Mouse (Mus musculus): ENCODE measurements around the gene Zcchc2. TPM values are rescaled to one million over a fixed set of nuclear protein-coding genes. Genes with fewer than 3 reads are reported as not detected.

Zcchc2 gene
- total and polyA plus RNA-seq, 3 experiments, result 6.8 to 12.6 (median 7.8) TPM

GRCm38 (mm10) chr1:106030331-106030730, 40.1 kb downstream of the Zcchc2 start:
- Histone ChIP-seq H3K36me3 (replicated peaks in 1 of 2; ENCODE audit: control insufficient read depth in 1 of 2, insufficient read depth in 1 of 2, low read length in 1 of 2) (peaks cover 39 to 85% of the 10 kb centered on the region in 2 experiments), H3K27ac (ENCODE audit: insufficient read depth, low read depth) (no peak overlapping the region), H3K4me3 (replicated peaks in 1 of 3; ENCODE audit: low read depth in 2 of 3, low read length in 2 of 3, poor library complexity in 1 of 3) (peak overlapping the region in 1 of 3 experiments; percentile 20), H3K4me2 (ENCODE audit: insufficient read depth, low read depth, poor library complexity, severe bottlenecking) (no peak overlapping the region), H3K4me1 (ENCODE audit: control insufficient read depth in 1 of 2, insufficient read depth in 2 of 2) (peaks cover 13 to 53% of the 10 kb centered on the region in 2 experiments), H3K9me3 (replicated peaks; ENCODE audit: low read length) (no peaks in the 10 kb centered on the region), H3K9ac (ENCODE audit: insufficient read depth, low read depth) (no peak overlapping the region), H3K27me3 (replicated peaks) (no peaks in the 10 kb centered on the region), H3K79me2 (replicated peaks; ENCODE audit: control insufficient read depth, extremely low read depth, insufficient read depth, poor library complexity, severe bottlenecking) (no peaks in the 10 kb centered on the region)
- TF ChIP-seq ZKSCAN1 (IDR thresholded peaks at IDR 0.05; ENCODE audit: borderline replicate concordance, low read depth, low read length) (no peak), ZMIZ1 (IDR thresholded peaks at IDR 0.05; ENCODE audit: low read depth, low read length) (no peak), TCF12 (IDR thresholded peaks at IDR 0.05; ENCODE audit: low read depth, low read length) (no peak), CHD2 (IDR thresholded peaks at IDR 0.05; ENCODE audit: low read length) (no peak), IRF4 (IDR thresholded peaks at IDR 0.05; ENCODE audit: low read depth, low read length) (no peak), POLR2AphosphoS2 (IDR thresholded peaks at IDR 0.05; ENCODE audit: low read depth, low read length) (no peak), CHD1 (IDR thresholded peaks at IDR 0.05; ENCODE audit: low read depth, low read length) (no peak), E2F4 (IDR thresholded peaks at IDR 0.05; ENCODE audit: insufficient replicate concordance, low read depth, low read length) (no peak), UBTF (IDR thresholded peaks at IDR 0.05; ENCODE audit: low read depth, low read length) (no peak), EP300 (IDR thresholded peaks at IDR 0.05; ENCODE audit: low read length) (no peak), MAX (IDR thresholded peaks at IDR 0.05; ENCODE audit: low read length) (no peak), RCOR1 (conservative IDR thresholded peaks at IDR 0.05; ENCODE audit: low read depth, low read length) (no peak)
- dilution Hi-C loops (cut with MboI; ENCODE audit: extremely low pct_ligation_motif_present, extremely low pct_unique_long_range_greater_than_20kb, low sequenced_read_pairs), result no loop called here
- in situ Hi-C loops (cut with MboI; ENCODE audit: low pct_ligation_motif_present, low pct_unique_long_range_greater_than_20kb, low sequenced_read_pairs), result no loop called here
- peak; percentile 36 for DNase-seq (ENCODE audit: extremely low read depth)

- TF ChIP-seq TCF12 (IDR thresholded peaks at IDR 0.05; ENCODE audit: low read depth, low read length) (no peak), EP300 (IDR thresholded peaks at IDR 0.05; ENCODE audit: low read length) (peak; percentile 13; the same call in 1 of the 2 replicates)
- H3K9me3 ChIP-seq (replicated peaks; ENCODE audit: low read length), result no peaks in the 10 kb centered on the region
These were observed 40.7 kb downstream of the Zcchc2 start for GRCm38 (mm10) chr1:106030886-106031285.

GRCm38 (mm10) chr1:106031908-106032307, 41.7 kb downstream of the Zcchc2 start:
- in situ Hi-C loops (cut with MboI; ENCODE audit: low pct_ligation_motif_present, low pct_unique_long_range_greater_than_20kb, low sequenced_read_pairs) (no loop called here), dilution Hi-C loops (cut with MboI; ENCODE audit: extremely low pct_ligation_motif_present, extremely low pct_unique_long_range_greater_than_20kb, low sequenced_read_pairs) (no loop called here)
- H3K36me3 ChIP-seq (replicated peaks in 1 of 2; ENCODE audit: control insufficient read depth in 1 of 2, insufficient read depth in 1 of 2, low read length in 1 of 2), result peaks cover 33 to 76% of the 10 kb centered on the region in 2 experiments
- H3K27me3 ChIP-seq (replicated peaks), result no peaks in the 10 kb centered on the region
- H3K9ac ChIP-seq (ENCODE audit: insufficient read depth, low read depth), result no peak overlapping the region
- no peaks in the 10 kb centered on the region for H3K9me3 ChIP-seq (replicated peaks; ENCODE audit: low read length)
- H3K4me2 ChIP-seq (ENCODE audit: insufficient read depth, low read depth, poor library complexity, severe bottlenecking), result no peak overlapping the region
- no peak overlapping the region for H3K4me3 ChIP-seq (replicated peaks in 1 of 3; ENCODE audit: low read depth in 2 of 3, low read length in 2 of 3, poor library complexity in 1 of 3)
- H3K27ac ChIP-seq (ENCODE audit: insufficient read depth, low read depth), result no peak overlapping the region
- H3K4me1 ChIP-seq (ENCODE audit: control insufficient read depth in 1 of 2, insufficient read depth in 2 of 2), result peaks cover 13 to 63% of the 10 kb centered on the region in 2 experiments
- peak; percentile 47 for DNase-seq (ENCODE audit: extremely low read depth)
- H3K79me2 ChIP-seq (replicated peaks; ENCODE audit: control insufficient read depth, extremely low read depth, insufficient read depth, poor library complexity, severe bottlenecking), result no peaks in the 10 kb centered on the region
- TF ChIP-seq USF2 (conservative IDR thresholded peaks at IDR 0.05; ENCODE audit: low read depth, low read length) (no peak), SMC3 (IDR thresholded peaks at IDR 0.05; ENCODE audit: low read depth, low read length) (no peak), ZMIZ1 (IDR thresholded peaks at IDR 0.05; ENCODE audit: low read depth, low read length) (no peak), USF1 (IDR thresholded peaks at IDR 0.05; ENCODE audit: low read depth, low read length) (no peak), ZNF384 (IDR thresholded peaks at IDR 0.05; ENCODE audit: low read depth, low read length) (no peak), UBTF (IDR thresholded peaks at IDR 0.05; ENCODE audit: low read depth, low read length) (no peak), JUN (IDR thresholded peaks at IDR 0.05; ENCODE audit: insufficient read depth, low read depth, low read length) (no peak), MAFK (IDR thresholded peaks at IDR 0.05; ENCODE audit: insufficient replicate concordance, low read length) (no peak), SIN3A (IDR thresholded peaks at IDR 0.05; ENCODE audit: low read length) (no peak), HCFC1 (IDR thresholded peaks at IDR 0.05; ENCODE audit: low read depth, low read length) (no peak), MEF2A (IDR thresholded peaks at IDR 0.05; ENCODE audit: borderline replicate concordance, low read depth, low read length) (no peak), JUND (conservative IDR thresholded peaks at IDR 0.05; ENCODE audit: low read depth, low read length) (no peak), CHD1 (IDR thresholded peaks at IDR 0.05; ENCODE audit: low read depth, low read length) (no peak), MYC (IDR thresholded peaks at IDR 0.05; ENCODE audit: low read depth, low read length) (no peak), GABPA (IDR thresholded peaks at IDR 0.05; ENCODE audit: insufficient replicate concordance, low read depth, low read length) (no peak), RAD21 (IDR thresholded peaks at IDR 0.05; ENCODE audit: low read depth, low read length) (no peak), MAZ (IDR thresholded peaks at IDR 0.05; ENCODE audit: low read depth, low read length) (no peak)

More at GRCm38 (mm10) chr1:106030886-106031285, 40.7 kb downstream of the Zcchc2 start:
- no peak overlapping the region for H3K9ac ChIP-seq (ENCODE audit: insufficient read depth, low read depth)
- no peaks in the 10 kb centered on the region for H3K27me3 ChIP-seq (replicated peaks)
- H3K4me1 ChIP-seq (ENCODE audit: control insufficient read depth in 1 of 2, insufficient read depth in 2 of 2), result peaks cover 13 to 56% of the 10 kb centered on the region in 2 experiments
- dilution Hi-C loops (cut with MboI; ENCODE audit: extremely low pct_ligation_motif_present, extremely low pct_unique_long_range_greater_than_20kb, low sequenced_read_pairs), result no loop called here
- H3K4me2 ChIP-seq (ENCODE audit: insufficient read depth, low read depth, poor library complexity, severe bottlenecking), result no peak overlapping the region
- H3K79me2 ChIP-seq (replicated peaks; ENCODE audit: control insufficient read depth, extremely low read depth, insufficient read depth, poor library complexity, severe bottlenecking), result no peaks in the 10 kb centered on the region
- no peak overlapping the region for H3K4me3 ChIP-seq (replicated peaks in 1 of 3; ENCODE audit: low read depth in 2 of 3, low read length in 2 of 3, poor library complexity in 1 of 3)
- in situ Hi-C loops (cut with MboI; ENCODE audit: low pct_ligation_motif_present, low pct_unique_long_range_greater_than_20kb, low sequenced_read_pairs), result no loop called here
- H3K36me3 ChIP-seq (replicated peaks in 1 of 2; ENCODE audit: control insufficient read depth in 1 of 2, insufficient read depth in 1 of 2, low read length in 1 of 2), result peaks cover 37 to 82% of the 10 kb centered on the region in 2 experiments
- peak; percentile 52 for DNase-seq (ENCODE audit: extremely low read depth)
- no peak overlapping the region for H3K27ac ChIP-seq (ENCODE audit: insufficient read depth, low read depth)

Measured in CH12.LX (cell line).